10 mouse cellular contexts compared by ENCODE assay signal in the genomic region with DNA sequence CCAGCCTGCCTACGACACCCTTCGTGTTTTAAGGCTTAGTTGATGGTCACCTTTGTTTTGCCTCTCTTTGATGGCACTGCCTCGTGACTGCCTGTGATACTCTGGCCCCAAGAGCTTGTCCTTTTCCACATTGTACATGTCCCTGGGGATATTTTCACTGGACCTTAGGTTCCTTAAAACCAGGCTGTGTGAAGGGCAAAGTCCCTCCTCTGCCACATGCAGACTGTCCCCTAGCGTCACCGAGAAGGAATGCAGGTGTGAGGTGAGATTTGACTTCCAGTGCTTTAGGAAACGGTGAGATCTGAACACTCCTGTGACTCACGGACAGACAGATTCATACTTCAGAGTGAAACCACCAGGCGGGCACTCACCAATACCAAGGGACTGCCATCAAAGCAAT. TPM values are rescaled to one million over a fixed set of nuclear protein-coding genes. Genes with fewer than 3 reads are reported as not detected.
DNase-seq lines count a peak whose midpoint lies in the region; ATAC-seq lines count a peak whose summit lies in the region.
"Had no signal": no experiment of that assay in that cellular context is flagged by ENCODE, and none has a peak within 500 bp of the region (broad histone marks: within the 10 kb centered on the region; RNA-seq: fewer than 3 reads in every experiment).

No protein-coding gene starts in this region.

- no peaks in the 10 kb centered on the region for H3K4me1 ChIP-seq in kidney, embryonic 14.5 days (ENCODE audit: control insufficient read depth, insufficient read depth, low read length)
- H3K4me1 ChIP-seq in intestine, embryonic 15.5 days (replicated peaks): no peaks in the 10 kb centered on the region; the same call in 1 of the 2 replicates
- peaks cover 5% of the 10 kb centered on the region; the same call in 1 of the 2 replicates for H3K4me1 ChIP-seq in stomach, embryonic 15.5 days
- H3K4me1 ChIP-seq: neural tube, embryonic 13.5 days had no signal

- peak; percentile 73 for DNase-seq in kidney, adult 11 months
- DNase-seq in thymus, postnatal 14 days: peak; percentile 13
- DNase-seq in thymus, postnatal 25 days: no peak
- DNase-seq in urinary bladder, adult 2 months (ENCODE audit: low spot score): no peak
- no peak for DNase-seq in spleen, adult 12 weeks (ENCODE audit: low spot score)

- no peak for ATAC-seq in kidney, embryonic 14.5 days (ENCODE audit: low FRiP score, low TSS enrichment)
- peak; percentile 23; the same call in 1 of the 2 replicates for ATAC-seq in intestine, embryonic 15.5 days
- no peak for ATAC-seq in stomach, embryonic 15.5 days (ENCODE audit: insufficient read depth, low FRiP score, low read depth)

- no peak overlapping the region for H3K4me2 ChIP-seq in kidney, embryonic 14.5 days (replicated peaks; ENCODE audit: low read depth, low read length)
- H3K4me2 ChIP-seq in intestine, embryonic 15.5 days (replicated peaks): no peak overlapping the region
- no peak overlapping the region for H3K4me2 ChIP-seq in stomach, embryonic 15.5 days
- H3K4me2 ChIP-seq: heart, embryonic 11.5 days; neural tube, embryonic 13.5 days had no signal

- WGBS in kidney, embryonic 14.5 days: 60% methylated on average over 8 of the region's 8 CpGs
- 54% methylated on average over 8 of the region's 8 CpGs for WGBS in intestine, embryonic 15.5 days
- WGBS in stomach, embryonic 15.5 days: 58% methylated on average over 8 of the region's 8 CpGs

- no peak overlapping the region for H3K27ac ChIP-seq in kidney, embryonic 14.5 days (ENCODE audit: low read depth, low read length)
- H3K27ac ChIP-seq in intestine, embryonic 15.5 days: no peak overlapping the region
- 0 out of 2 replicates have a peak overlapping the region, but pooled peaks have one; percentile 5 for H3K27ac ChIP-seq in stomach, embryonic 15.5 days
- H3K27ac ChIP-seq: neural tube, embryonic 13.5 days had no signal

- H3K4me3 ChIP-seq in kidney, embryonic 14.5 days (ENCODE audit: low read length): no peak overlapping the region
- H3K4me3 ChIP-seq in intestine, embryonic 15.5 days (replicated peaks): no peak overlapping the region
- no peak overlapping the region for H3K4me3 ChIP-seq in stomach, embryonic 15.5 days (replicated peaks)
- H3K4me3 ChIP-seq: neural tube, embryonic 13.5 days had no signal

- no peaks in the 10 kb centered on the region for H3K9me3 ChIP-seq in kidney, embryonic 14.5 days (ENCODE audit: control insufficient read depth, low read length)
- H3K9me3 ChIP-seq in intestine, embryonic 15.5 days: no peaks in the 10 kb centered on the region
- H3K9me3 ChIP-seq in stomach, embryonic 15.5 days: no peaks in the 10 kb centered on the region

- H3K36me3 ChIP-seq in kidney, embryonic 14.5 days (ENCODE audit: control insufficient read depth, insufficient read depth, low read length): no peaks in the 10 kb centered on the region
- no peaks in the 10 kb centered on the region for H3K36me3 ChIP-seq in intestine, embryonic 15.5 days
- H3K36me3 ChIP-seq in stomach, embryonic 15.5 days: no peaks in the 10 kb centered on the region
- H3K36me3 ChIP-seq: neural tube, embryonic 13.5 days had no signal

- H3K9ac ChIP-seq in kidney, embryonic 14.5 days (ENCODE audit: low read depth, low read length): no peak overlapping the region
- H3K9ac ChIP-seq in intestine, embryonic 15.5 days: no peak overlapping the region
- no peak overlapping the region for H3K9ac ChIP-seq in stomach, embryonic 15.5 days
- H3K9ac ChIP-seq: neural tube, embryonic 13.5 days had no signal

- H3K27me3 ChIP-seq in kidney, embryonic 14.5 days (ENCODE audit: control insufficient read depth, insufficient read depth, low read length): no peaks in the 10 kb centered on the region
- no peaks in the 10 kb centered on the region for H3K27me3 ChIP-seq in intestine, embryonic 15.5 days (replicated peaks)
- no peaks in the 10 kb centered on the region for H3K27me3 ChIP-seq in stomach, embryonic 15.5 days (replicated peaks)
- H3K27me3 ChIP-seq: neural tube, embryonic 13.5 days had no signal

RNA-seq across cellular contexts. Expression of a gene that starts 6.7 kb away (rescaled TPM):
- 91.1 and 103 TPM in 2 replicates for polyA plus RNA-seq in kidney, embryonic 14.5 days (2014; fragmentation: Nextera tagmentation; extraction: Ambion mirVana)
- 182 and 269 TPM in 2 replicates for polyA plus RNA-seq in intestine, embryonic 15.5 days (2015; fragmentation: Nextera tagmentation; extraction: Ambion mirVana)
- polyA plus RNA-seq in stomach, embryonic 15.5 days (2015; fragmentation: Nextera tagmentation; extraction: Ambion mirVana): 244 and 293 TPM in 2 replicates
- polyA plus RNA-seq in urinary bladder, adult 2 months (2012; rRNA removed): 8.7 and 10.7 TPM in 2 replicates

RNA-seq across cellular contexts. Expression of a gene that starts 21.1 kb away (rescaled TPM):
- polyA plus RNA-seq in kidney, embryonic 14.5 days (2014; fragmentation: Nextera tagmentation; extraction: Ambion mirVana): 125 and 126 TPM in 2 replicates
- polyA plus RNA-seq in intestine, embryonic 15.5 days (2015; fragmentation: Nextera tagmentation; extraction: Ambion mirVana): 126 and 137 TPM in 2 replicates
- polyA plus RNA-seq in stomach, embryonic 15.5 days (2015; fragmentation: Nextera tagmentation; extraction: Ambion mirVana): 142 and 147 TPM in 2 replicates
- 87.2 and 93.1 TPM in 2 replicates for polyA plus RNA-seq in urinary bladder, adult 2 months (2012; rRNA removed)

RNA-seq across cellular contexts. Expression of a gene that starts 21.1 kb away (rescaled TPM):
- polyA plus RNA-seq in kidney, embryonic 14.5 days (2014; fragmentation: Nextera tagmentation; extraction: Ambion mirVana): 77.1 and 88.9 TPM in 2 replicates
- polyA plus RNA-seq in intestine, embryonic 15.5 days (2015; fragmentation: Nextera tagmentation; extraction: Ambion mirVana): 81.2 and 82.2 TPM in 2 replicates
- 66.3 and 73.6 TPM in 2 replicates for polyA plus RNA-seq in stomach, embryonic 15.5 days (2015; fragmentation: Nextera tagmentation; extraction: Ambion mirVana)
- polyA plus RNA-seq in urinary bladder, adult 2 months (2012; rRNA removed): 37.1 and 39.9 TPM in 2 replicates

RNA-seq across cellular contexts. Expression of a gene that starts 45.2 kb away (rescaled TPM):
- polyA plus RNA-seq in kidney, embryonic 14.5 days (2014; fragmentation: Nextera tagmentation; extraction: Ambion mirVana): 122 and 161 TPM in 2 replicates
- polyA plus RNA-seq in intestine, embryonic 15.5 days (2015; fragmentation: Nextera tagmentation; extraction: Ambion mirVana): 147 and 149 TPM in 2 replicates
- 131 and 145 TPM in 2 replicates for polyA plus RNA-seq in stomach, embryonic 15.5 days (2015; fragmentation: Nextera tagmentation; extraction: Ambion mirVana)
- 52.5 and 54.7 TPM in 2 replicates for polyA plus RNA-seq in urinary bladder, adult 2 months (2012; rRNA removed)

RNA-seq across cellular contexts. Expression of a gene that starts 45.3 kb away (rescaled TPM):
- 61.2 and 63.6 TPM in 2 replicates for polyA plus RNA-seq in kidney, embryonic 14.5 days (2014; fragmentation: Nextera tagmentation; extraction: Ambion mirVana)
- polyA plus RNA-seq in intestine, embryonic 15.5 days (2015; fragmentation: Nextera tagmentation; extraction: Ambion mirVana): 54.1 and 56.9 TPM in 2 replicates
- 45.5 and 47.2 TPM in 2 replicates for polyA plus RNA-seq in stomach, embryonic 15.5 days (2015; fragmentation: Nextera tagmentation; extraction: Ambion mirVana)
- polyA plus RNA-seq in urinary bladder, adult 2 months (2012; rRNA removed): 28.8 and 41.2 TPM in 2 replicates

Comparison
In these comparisons a context has a peak if more than half of its experiments do, and no peak if none do; other contexts are left out.
1. DNase-seq: peak in kidney, adult 11 months (single experiment) and thymus, postnatal 14 days (single experiment); none in thymus, postnatal 25 days (single experiment), urinary bladder, adult 2 months (single experiment) and spleen, adult 12 weeks (single experiment).